Mouse (Mus musculus): ENCODE results near the gene 4933411K16Rik. TPM values are rescaled to one million over a fixed set of nuclear protein-coding genes. Genes with fewer than 3 reads are reported as not detected.

The 4933411K16Rik gene
- polyA plus RNA-seq, 1 experiment from 2014 or later = 0.13 TPM

DNA sequence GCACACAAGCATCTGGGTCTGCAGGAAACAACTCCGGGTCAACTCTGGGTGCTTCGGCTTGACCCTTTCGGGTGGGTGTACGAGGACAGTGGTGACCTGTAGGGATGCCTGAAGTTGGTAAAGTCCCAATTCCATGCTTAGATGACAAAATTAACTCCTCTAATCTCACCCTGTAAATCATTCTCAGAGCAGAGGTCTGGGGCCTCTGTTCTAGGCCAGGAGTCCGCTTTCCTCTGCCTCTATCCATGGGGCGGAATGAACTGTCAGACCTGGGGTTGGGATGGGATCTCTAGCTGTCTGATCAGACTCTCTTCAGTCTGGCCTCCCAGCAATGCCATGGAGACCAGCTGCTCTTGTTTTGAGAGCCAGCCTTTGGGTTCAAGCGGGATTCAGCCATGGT, 9.4 kb downstream of the 4933411K16Rik start:
- no peak for DNase-seq (ENCODE audit: low spot score)
- Histone ChIP-seq H3K36me3 (ENCODE audit: control insufficient read depth, insufficient read depth, low read length) (no peaks in the 10 kb centered on the region), H3K4me1 (replicated peaks; ENCODE audit: control insufficient read depth, insufficient read depth, low read length) (no peaks in the 10 kb centered on the region), H3K27me3 (ENCODE audit: control insufficient read depth, insufficient read depth, low read length) (no peaks in the 10 kb centered on the region), H3K27ac (ENCODE audit: low read depth, low read length) (no peak overlapping the region), H3K4me3 (ENCODE audit: low read depth, low read length) (no peak overlapping the region), H3K4me2 (ENCODE audit: low read depth, low read length, severe bottlenecking) (no peak overlapping the region), H3K9ac (ENCODE audit: low read length) (no peak overlapping the region), H3K9me3 (ENCODE audit: control insufficient read depth, low read length) (no peaks in the 10 kb centered on the region)
- no peak for ATAC-seq (replicated peaks; ENCODE audit: low FRiP score)
- 91% methylated on average over 7 of the region's 7 CpGs for WGBS

DNA sequence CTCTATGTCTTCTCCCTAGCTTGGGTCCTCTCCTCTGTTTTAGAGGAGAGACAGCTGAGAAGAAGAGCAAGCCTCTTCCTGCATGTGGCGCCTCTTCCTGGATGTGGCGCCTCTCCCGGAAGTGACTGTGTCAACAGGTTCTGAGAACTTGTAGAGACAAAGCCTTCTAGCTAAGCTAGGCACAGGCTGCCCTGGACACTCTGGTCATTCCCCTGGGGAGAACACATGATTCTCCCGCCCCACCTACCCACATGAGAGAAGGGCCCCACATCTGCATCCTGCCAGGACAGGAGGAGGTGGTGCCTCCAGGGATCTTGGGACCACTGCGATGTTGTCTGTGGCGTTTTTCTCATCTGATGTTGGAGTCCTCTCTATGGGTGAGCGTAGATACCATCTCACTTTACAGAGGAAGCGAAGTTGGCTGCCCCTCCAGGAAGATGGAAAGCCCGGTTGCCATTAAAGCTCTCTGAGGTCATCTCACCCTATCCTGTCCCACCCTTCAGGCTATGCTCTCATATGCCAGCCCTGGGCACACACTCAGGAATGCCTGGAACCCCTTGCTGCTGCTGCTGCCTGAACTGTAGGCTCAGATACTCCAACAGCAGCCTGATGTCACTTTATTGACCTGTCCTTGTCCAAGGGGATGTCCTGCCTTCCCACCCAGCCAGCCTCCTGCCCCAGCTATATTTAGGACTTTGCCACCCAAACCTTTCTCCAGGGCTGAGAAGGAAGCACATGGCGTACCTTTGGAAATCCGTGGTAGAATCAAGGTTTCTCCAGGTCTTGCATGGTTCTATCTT, 16.6 kb downstream of the 4933411K16Rik start:
- H3K9me3 ChIP-seq (ENCODE audit: control insufficient read depth, low read length) = no peaks in the 10 kb centered on the region
- H3K27ac ChIP-seq (ENCODE audit: low read depth, low read length) = no peak overlapping the region
- no peak overlapping the region for H3K4me3 ChIP-seq (ENCODE audit: low read depth, low read length)
- DNase-seq (ENCODE audit: low spot score) (no peak), ATAC-seq (replicated peaks; ENCODE audit: low FRiP score) (no peak)
- no peaks in the 10 kb centered on the region for H3K4me1 ChIP-seq (replicated peaks; ENCODE audit: control insufficient read depth, insufficient read depth, low read length)
- H3K27me3 ChIP-seq (ENCODE audit: control insufficient read depth, insufficient read depth, low read length) = no peaks in the 10 kb centered on the region
- no peak overlapping the region for H3K4me2 ChIP-seq (ENCODE audit: low read depth, low read length, severe bottlenecking)
- H3K36me3 ChIP-seq (ENCODE audit: control insufficient read depth, insufficient read depth, low read length) = no peaks in the 10 kb centered on the region
- 83% methylated on average over 11 of the region's 11 CpGs for WGBS
- no peak overlapping the region for H3K9ac ChIP-seq (ENCODE audit: low read length)

DNA sequence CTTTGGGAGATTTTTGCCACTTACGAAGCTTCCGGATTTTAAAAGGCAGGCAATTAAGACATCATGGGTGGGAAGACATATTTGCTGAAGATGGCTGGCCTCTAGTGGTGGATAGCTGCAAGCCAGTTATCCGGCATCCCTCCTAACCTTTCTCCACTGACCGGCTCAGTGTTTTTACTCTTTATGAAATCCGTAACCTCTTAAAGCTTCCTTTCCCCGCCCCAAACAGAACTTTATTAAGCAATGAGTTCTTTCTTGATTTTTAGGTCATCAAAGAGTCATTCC, 17.1 kb downstream of the 4933411K16Rik start:
- no peaks in the 10 kb centered on the region for H3K9me3 ChIP-seq (ENCODE audit: control insufficient read depth, low read length)
- H3K4me3 ChIP-seq (ENCODE audit: low read depth, low read length) = no peak overlapping the region
- DNase-seq (ENCODE audit: low spot score) (no peak), ATAC-seq (replicated peaks; ENCODE audit: low FRiP score) (no peak)
- H3K9ac ChIP-seq (ENCODE audit: low read length) = no peak overlapping the region
- no peaks in the 10 kb centered on the region for H3K27me3 ChIP-seq (ENCODE audit: control insufficient read depth, insufficient read depth, low read length)
- H3K4me1 ChIP-seq (replicated peaks; ENCODE audit: control insufficient read depth, insufficient read depth, low read length) = no peaks in the 10 kb centered on the region
- no peaks in the 10 kb centered on the region for H3K36me3 ChIP-seq (ENCODE audit: control insufficient read depth, insufficient read depth, low read length)
- no peak overlapping the region for H3K4me2 ChIP-seq (ENCODE audit: low read depth, low read length, severe bottlenecking)
- WGBS = 76% methylated on average over 6 of the region's 6 CpGs
- H3K27ac ChIP-seq (ENCODE audit: low read depth, low read length) = no peak overlapping the region

DNA sequence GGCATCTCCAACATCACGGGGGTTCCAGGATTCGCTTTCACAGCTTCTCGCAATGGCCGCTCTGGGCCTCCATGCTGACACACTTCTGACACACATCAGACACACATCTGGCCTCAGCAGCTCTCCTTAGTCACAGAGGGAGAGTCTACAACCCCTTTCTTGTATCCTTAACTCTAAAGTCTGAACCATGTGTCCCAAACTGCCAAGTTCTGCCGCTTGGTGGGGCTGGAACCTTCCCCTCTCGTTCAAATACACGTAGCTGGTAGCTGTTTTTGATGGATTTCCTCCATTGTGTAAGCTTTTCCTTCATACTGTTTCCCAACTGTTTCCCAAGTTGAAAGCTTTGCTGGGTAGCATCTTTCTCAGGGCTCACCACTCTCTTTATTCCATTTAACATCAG, 19.2 kb downstream of the 4933411K16Rik start:
- Histone ChIP-seq H3K27me3 (ENCODE audit: control insufficient read depth, insufficient read depth, low read length) (no peaks in the 10 kb centered on the region), H3K9ac (ENCODE audit: low read length) (no peak overlapping the region), H3K27ac (ENCODE audit: low read depth, low read length) (no peak overlapping the region), H3K36me3 (ENCODE audit: control insufficient read depth, insufficient read depth, low read length) (no peaks in the 10 kb centered on the region; the same call in 1 of the 2 replicates), H3K4me1 (replicated peaks; ENCODE audit: control insufficient read depth, insufficient read depth, low read length) (no peaks in the 10 kb centered on the region), H3K9me3 (ENCODE audit: control insufficient read depth, low read length) (no peaks in the 10 kb centered on the region), H3K4me3 (ENCODE audit: low read depth, low read length) (no peak overlapping the region), H3K4me2 (ENCODE audit: low read depth, low read length, severe bottlenecking) (no peak overlapping the region)
- DNase-seq (ENCODE audit: low spot score) = no peak
- ATAC-seq (replicated peaks; ENCODE audit: low FRiP score) = no peak
- 79% methylated on average over 7 of the region's 7 CpGs for WGBS

DNA sequence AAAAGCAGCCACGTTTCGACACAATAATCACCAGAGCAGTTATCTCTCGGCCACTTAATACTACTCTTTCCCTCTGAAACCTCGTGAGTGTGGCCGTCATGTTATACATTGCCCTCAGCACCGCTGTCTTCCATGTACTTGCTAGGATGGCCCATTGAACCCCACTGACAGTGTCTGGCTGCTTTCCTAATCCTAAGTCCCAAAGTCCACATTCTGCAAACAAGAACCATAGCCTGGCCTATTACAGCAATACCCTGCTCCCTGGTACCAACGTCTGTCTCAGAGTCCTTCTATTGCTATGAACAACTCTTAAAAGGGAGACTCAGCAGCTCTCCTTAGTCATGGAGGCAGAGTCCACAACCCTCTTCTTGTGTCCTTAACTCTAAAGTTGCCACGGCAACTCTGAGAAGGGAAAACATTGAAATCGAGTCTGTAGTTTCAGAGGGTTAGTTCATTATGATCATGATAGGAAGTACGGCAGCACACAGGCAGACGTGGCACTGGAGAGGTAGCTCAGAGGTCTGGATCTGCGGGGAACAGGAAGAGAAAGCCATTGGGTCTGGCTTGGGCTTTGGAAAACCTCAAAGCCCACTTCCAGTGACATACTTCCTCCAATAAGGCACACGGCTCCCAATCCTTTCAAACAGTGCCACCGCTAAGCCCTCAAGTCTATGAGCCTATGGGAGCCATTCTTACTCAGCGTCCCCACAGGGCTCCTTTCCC, 20.0 kb downstream of the 4933411K16Rik start:
- Histone ChIP-seq H3K27me3 (ENCODE audit: control insufficient read depth, insufficient read depth, low read length) (no peaks in the 10 kb centered on the region), H3K4me1 (replicated peaks; ENCODE audit: control insufficient read depth, insufficient read depth, low read length) (no peaks in the 10 kb centered on the region), H3K27ac (ENCODE audit: low read depth, low read length) (no peak overlapping the region), H3K4me3 (ENCODE audit: low read depth, low read length) (no peak overlapping the region), H3K9me3 (ENCODE audit: control insufficient read depth, low read length) (no peaks in the 10 kb centered on the region), H3K36me3 (ENCODE audit: control insufficient read depth, insufficient read depth, low read length) (no peaks in the 10 kb centered on the region; the same call in 1 of the 2 replicates), H3K9ac (ENCODE audit: low read length) (no peak overlapping the region), H3K4me2 (ENCODE audit: low read depth, low read length, severe bottlenecking) (no peak overlapping the region)
- 82% methylated on average over 15 of the region's 15 CpGs for WGBS
- ATAC-seq (replicated peaks; ENCODE audit: low FRiP score) (no peak), DNase-seq (ENCODE audit: low spot score) (no peak)

GRCm38 (mm10) chr19:42072802-42073201, 20.8 kb downstream of the 4933411K16Rik start:
- Histone ChIP-seq H3K4me3 (ENCODE audit: low read depth, low read length) (no peak overlapping the region), H3K27me3 (ENCODE audit: control insufficient read depth, insufficient read depth, low read length) (no peaks in the 10 kb centered on the region), H3K4me1 (replicated peaks; ENCODE audit: control insufficient read depth, insufficient read depth, low read length) (no peaks in the 10 kb centered on the region), H3K9me3 (ENCODE audit: control insufficient read depth, low read length) (no peaks in the 10 kb centered on the region), H3K9ac (ENCODE audit: low read length) (no peak overlapping the region), H3K27ac (ENCODE audit: low read depth, low read length) (no peak overlapping the region), H3K4me2 (ENCODE audit: low read depth, low read length, severe bottlenecking) (no peak overlapping the region), H3K36me3 (ENCODE audit: control insufficient read depth, insufficient read depth, low read length) (no peaks in the 10 kb centered on the region; the same call in 1 of the 2 replicates)
- DNase-seq (ENCODE audit: low spot score) (no peak), ATAC-seq (replicated peaks; ENCODE audit: low FRiP score) (no peak)
- WGBS = 80% methylated on average over 7 of the region's 7 CpGs

GRCm38 (mm10) chr19:42075051-42075450, 23.0 kb downstream of the 4933411K16Rik start:
- no peaks in the 10 kb centered on the region; the same call in 1 of the 2 replicates for H3K36me3 ChIP-seq (ENCODE audit: control insufficient read depth, insufficient read depth, low read length)
- H3K4me3 ChIP-seq (ENCODE audit: low read depth, low read length) = no peak overlapping the region
- ATAC-seq (replicated peaks; ENCODE audit: low FRiP score) (no peak), DNase-seq (ENCODE audit: low spot score) (no peak)
- no peaks in the 10 kb centered on the region for H3K9me3 ChIP-seq (ENCODE audit: control insufficient read depth, low read length)
- H3K27me3 ChIP-seq (ENCODE audit: control insufficient read depth, insufficient read depth, low read length) = no peaks in the 10 kb centered on the region
- H3K9ac ChIP-seq (ENCODE audit: low read length) = no peak overlapping the region
- H3K27ac ChIP-seq (ENCODE audit: low read depth, low read length) = no peak overlapping the region
- 87% methylated on average over 2 of the region's 2 CpGs for WGBS
- H3K4me1 ChIP-seq (replicated peaks; ENCODE audit: control insufficient read depth, insufficient read depth, low read length) = no peaks in the 10 kb centered on the region
- H3K4me2 ChIP-seq (ENCODE audit: low read depth, low read length, severe bottlenecking) = no peak overlapping the region

DNA sequence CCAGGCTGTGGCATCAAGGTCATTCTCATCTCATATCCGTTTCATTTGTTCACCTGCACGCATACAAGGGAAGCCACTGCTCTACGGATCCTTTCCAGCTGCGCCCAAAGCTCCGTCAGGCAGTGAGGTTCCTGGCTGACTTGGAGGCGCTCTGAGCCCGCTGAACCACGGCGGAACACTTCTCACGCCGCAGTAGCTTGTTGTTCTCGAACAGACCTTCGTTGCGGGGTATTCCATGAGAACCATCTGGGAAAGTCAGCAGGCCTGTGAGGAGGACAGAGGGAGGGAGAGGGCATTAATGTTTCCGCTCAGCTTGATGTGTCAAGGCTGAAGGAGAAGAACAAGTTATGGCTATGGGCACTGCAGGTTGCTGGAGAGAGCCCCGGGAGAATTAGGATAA, 23.9 kb downstream of the 4933411K16Rik start:
- DNase-seq (ENCODE audit: low spot score) = no peak

More for the DNA sequence above, 23.9 kb downstream of the 4933411K16Rik start:
- Histone ChIP-seq H3K27me3 (ENCODE audit: control insufficient read depth, insufficient read depth, low read length) (no peaks in the 10 kb centered on the region), H3K4me2 (ENCODE audit: low read depth, low read length, severe bottlenecking) (no peak overlapping the region), H3K9ac (ENCODE audit: low read length) (no peak overlapping the region), H3K27ac (ENCODE audit: low read depth, low read length) (no peak overlapping the region), H3K4me1 (replicated peaks; ENCODE audit: control insufficient read depth, insufficient read depth, low read length) (no peaks in the 10 kb centered on the region), H3K36me3 (ENCODE audit: control insufficient read depth, insufficient read depth, low read length) (no peaks in the 10 kb centered on the region; the same call in 1 of the 2 replicates), H3K9me3 (ENCODE audit: control insufficient read depth, low read length) (no peaks in the 10 kb centered on the region), H3K4me3 (ENCODE audit: low read depth, low read length) (no peak overlapping the region)
- no peak for ATAC-seq (replicated peaks; ENCODE audit: low FRiP score)
- 93% methylated on average over 16 of the region's 16 CpGs for WGBS

All from forebrain, embryonic 11.5 days (tissue).